Mouse (Mus musculus) embryo, embryonic 11.5 days (tissue): ENCODE measurements at regions not wholly inside any gene's neighbourhood (a gene's known extent, or its start where the extent isn't known, plus 50 kb on each side); places are given as distances from the start of the nearest gene placed in this dataset.
"Not testable (repeated sequence)": the region's sequence is repeated elsewhere in the genome, so short reads cannot be mapped to it uniquely, and the experiment has no call there.

Source experiments
- DNase-seq: peaks from one replicate; pipeline ENCODE4 v3.0.0-alpha.2; 2012; ENCODE audit warnings: low read depth, low spot score

DNA sequence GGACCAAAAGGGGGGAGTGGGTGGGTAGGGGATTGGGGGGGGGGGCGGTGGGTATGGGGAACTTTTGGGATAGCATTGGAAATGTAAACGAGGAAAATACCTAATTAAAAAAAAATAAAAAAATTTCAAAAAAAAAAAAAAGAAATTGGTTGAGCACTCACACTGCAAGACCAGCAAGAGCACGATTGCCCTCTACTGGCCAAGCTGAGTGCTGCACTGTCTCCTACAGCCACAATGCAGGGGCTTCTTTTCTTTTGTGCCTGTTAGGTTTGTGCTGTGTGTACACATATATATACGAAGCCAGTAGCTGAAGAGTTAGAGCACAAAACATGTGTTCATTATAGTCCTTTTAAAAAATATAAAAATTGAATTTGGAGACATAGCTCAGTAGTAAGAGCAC, 55.6 kb downstream of the Mup20 start:
- DNase-seq: peak; percentile 4

DNA sequence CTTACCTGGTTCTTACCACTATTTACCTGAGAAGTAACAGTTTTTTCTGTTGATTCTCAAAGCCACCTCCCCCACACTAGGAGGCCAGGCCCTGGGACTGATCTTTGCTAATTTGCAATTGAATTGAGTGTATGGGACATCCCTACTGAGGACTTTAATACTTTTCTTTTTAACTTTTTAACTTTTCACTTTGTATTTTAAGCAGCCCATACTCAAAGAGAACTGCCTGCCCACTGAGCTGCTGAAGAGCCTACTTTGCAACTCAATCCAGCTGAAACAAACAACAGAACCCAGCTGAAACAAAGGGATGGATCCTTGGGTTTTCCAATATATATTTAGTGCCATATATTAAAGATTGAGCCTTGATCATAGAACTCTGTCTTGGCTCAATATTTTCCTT, 64.0 kb downstream of the Mup20 start:
- DNase-seq: not testable (repeated sequence)

DNA sequence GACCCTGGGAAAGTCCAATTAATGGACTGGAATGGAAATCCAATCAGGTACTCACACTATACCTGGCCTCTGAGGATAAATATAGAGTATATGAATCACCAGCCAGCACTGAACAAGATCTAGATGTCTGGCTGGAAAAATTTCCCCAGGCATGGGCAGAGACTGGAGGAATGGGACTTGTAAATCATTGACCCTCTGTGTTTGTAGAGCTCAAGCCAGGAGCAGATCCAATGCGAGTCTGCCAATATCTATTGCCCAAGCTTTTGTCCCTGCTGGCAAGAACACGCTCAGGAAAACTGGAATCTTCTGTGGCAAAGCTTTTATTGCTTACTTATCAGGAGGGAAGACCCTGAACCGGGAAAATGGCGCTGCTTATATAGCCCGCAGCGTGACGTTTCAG, 77.8 kb downstream of the Mup20 start:
- no peak for DNase-seq

DNA sequence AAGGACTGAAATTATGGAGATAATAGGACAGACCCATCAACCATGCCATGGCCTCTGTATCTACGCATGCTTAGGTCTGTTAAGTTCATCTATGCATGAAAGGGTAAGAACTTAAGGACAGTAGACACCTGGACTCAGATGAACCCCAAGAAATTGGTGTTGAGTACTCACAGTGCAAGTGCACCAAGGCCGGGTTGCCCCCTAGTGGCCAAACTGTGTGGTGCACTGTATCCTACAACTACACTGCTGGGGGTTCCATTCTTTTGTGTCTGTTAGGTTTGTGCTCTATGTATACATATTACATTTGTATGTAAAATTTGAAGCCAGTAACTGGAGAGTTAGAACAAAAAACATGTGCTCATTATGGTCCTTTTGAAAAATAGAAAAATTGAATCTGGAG, 80.7 kb downstream of the Mup20 start:
- DNase-seq: peak; percentile 8

DNA sequence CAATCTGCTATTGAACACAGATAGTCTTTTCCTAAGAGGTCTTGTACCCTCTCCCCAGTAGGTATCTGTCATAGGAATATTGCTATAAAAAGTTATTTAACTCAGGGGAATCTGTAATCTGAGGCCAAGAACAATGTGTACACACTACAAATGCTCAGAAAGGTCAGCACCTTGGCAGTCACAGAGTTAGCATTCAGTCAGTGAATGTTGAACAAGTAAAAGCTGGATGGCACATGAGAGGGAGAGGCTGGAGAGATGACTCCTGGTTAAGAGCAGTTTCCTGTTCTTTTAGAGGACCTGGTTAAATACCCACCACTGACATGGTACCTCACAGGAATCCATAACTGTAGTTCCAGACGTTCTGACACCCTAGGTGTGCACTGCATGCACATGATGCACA, 84.3 kb downstream of the Mup20 start:
- DNase-seq: no peak

DNA sequence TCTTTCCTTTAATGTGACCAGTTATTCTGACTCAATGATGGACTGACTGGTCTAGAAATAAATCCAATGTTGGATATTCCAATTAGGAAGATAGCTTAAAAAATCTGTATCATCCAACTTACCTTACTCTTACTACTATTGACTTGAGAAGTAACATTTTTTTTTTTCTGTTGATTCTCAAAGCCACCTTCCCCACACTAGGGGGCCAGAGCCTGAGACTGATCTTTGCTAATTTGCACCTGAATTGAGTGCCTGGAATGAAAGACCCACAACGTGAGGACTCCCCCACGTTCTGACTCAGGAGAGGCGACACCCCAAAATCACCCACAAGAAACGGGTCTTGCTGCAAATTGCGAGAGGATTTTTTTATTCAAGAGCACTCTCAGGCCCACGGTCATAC, 86.3 kb downstream of the Mup20 start:
- DNase-seq: not testable (repeated sequence)

DNA sequence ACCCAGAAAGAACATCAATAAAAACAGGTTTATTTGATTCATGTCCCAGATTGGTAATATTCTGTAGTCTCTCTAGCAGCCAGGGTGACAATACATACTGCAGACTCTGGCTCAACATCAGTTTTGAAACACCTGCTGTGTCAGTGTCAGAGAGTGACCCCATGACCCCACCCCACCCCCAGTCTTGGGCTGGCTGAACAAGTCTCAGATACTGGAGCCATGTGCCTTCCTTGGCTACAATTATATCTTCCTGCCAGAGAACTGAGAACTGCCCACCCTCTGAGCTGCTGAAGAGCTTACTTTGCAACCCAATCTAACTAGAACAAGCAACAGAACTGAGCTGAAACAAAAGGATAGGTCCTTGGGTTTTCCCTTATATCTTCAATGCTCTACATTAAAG, 91.6 kb downstream of the Mup20 start:
- no peak for DNase-seq
